Mouse (Mus musculus) hindbrain, postnatal 0 days (tissue): ENCODE data around the gene Cacnb4. TPM values are rescaled to one million over a fixed set of nuclear protein-coding genes. Genes with fewer than 3 reads are reported as not detected.

Source experiments
- ATAC-seq: fragments of 200-750 bp; cut with Nextera tagmentation; 2 replicates; pipeline ENCODE4 v1.8.0; 2017; ENCODE audit warnings: mild to moderate bottlenecking, moderate TSS enrichment, moderate library complexity
- DNase-seq: peaks from one replicate; pipeline ENCODE4 v3.0.0-alpha.2; 2015; ENCODE audit warnings: low spot score
- H3K27ac ChIP-seq: fragments of 300-500 bp; sonication (generic); 2 replicates; pipeline ENCODE4 v1.5.1; 2014; ENCODE audit warnings: mild to moderate bottlenecking
- H3K27me3 ChIP-seq: fragments of 300-500 bp; sonication (generic); 2 replicates; pipeline ENCODE4 v1.6.1; 2014; ENCODE audit warnings: low read length, mixed read lengths; ENCODE audit not compliant: insufficient read depth
- H3K36me3 ChIP-seq: fragments of 300-500 bp; sonication (generic); 2 replicates; pipeline ENCODE4 v1.6.1; 2014; ENCODE audit warnings: low read length, mixed read lengths; ENCODE audit not compliant: insufficient read depth
- H3K4me1 ChIP-seq: fragments of 300-500 bp; sonication (generic); 2 replicates; pipeline ENCODE4 v1.6.1; 2014; ENCODE audit warnings: antibody characterized with exemption, low read length, mixed read lengths; ENCODE audit not compliant: insufficient read depth
- H3K4me2 ChIP-seq: fragments of 300-500 bp; sonication (generic); 2 replicates; pipeline ENCODE4 v1.6.1; 2014; ENCODE audit warnings: low read depth, mild to moderate bottlenecking, low read length, moderate library complexity, mixed read lengths
- H3K4me3 ChIP-seq: fragments of 300-500 bp; sonication (generic); 2 replicates; pipeline ENCODE4 v1.5.1; 2014; ENCODE audit warnings: low read length
- H3K9ac ChIP-seq: fragments of 300-500 bp; sonication (generic); replicated peaks from 2 replicates; pipeline ENCODE4 v1.6.1; 2014; ENCODE audit warnings: mild to moderate bottlenecking, low read length, moderate library complexity, mixed read lengths
- H3K9me3 ChIP-seq: fragments of 300-500 bp; sonication (generic); 2 replicates; pipeline ENCODE4 v1.6.1; 2016; ENCODE audit warnings: low read length, mixed read lengths
- CTCF ChIP-seq: IDR thresholded peaks from 2 replicates; pipeline ENCODE4 v1.5.1; 2016; ENCODE audit warnings: antibody characterized with exemption, control low read depth, low read depth
- WGBS: fragments of 180-500 bp; shearing (Covaris S2); extraction: QIAGEN DNeasy Blood & Tissue Kit; methylation state at CpG from one replicate; pipeline ENCODE4 v1.1.7; 2014; 5-methylcytosine and 5-hydroxymethylcytosine counted together
- polyA plus RNA-seq: library from polyadenylated mRNA; unstranded; fragments of >200 nt; fragmentation: Nextera tagmentation; extraction: Ambion mirVana; gene quantifications from 2 replicates; pipeline ENCODE4 v1.2.1, GENCODE M21; 2015
- total RNA-seq: library from RNA; depleted of rRNA; stranded (reverse); fragments of >200 nt; gene quantifications from 2 replicates; pipeline ENCODE4 v1.2.3, GENCODE M21; 2014

Gene Cacnb4
- total and polyA plus RNA-seq, 2 experiments from 2014 or later, result 9.7 to 12.8 TPM

GRCm38 (mm10) chr2:52474570-52474969, 202.1 kb downstream of the Cacnb4 start:
- Histone ChIP-seq H3K9ac (no peak overlapping the region), H3K36me3 (peaks cover 7% of the 10 kb centered on the region; the same call in 1 of the 2 replicates), H3K27ac (no peak overlapping the region), H3K4me1 (no peaks in the 10 kb centered on the region), H3K9me3 (no peaks in the 10 kb centered on the region), H3K4me2 (no peak overlapping the region), H3K4me3 (no peak overlapping the region), H3K27me3 (no peaks in the 10 kb centered on the region)
- ATAC-seq, result no peak
- DNase-seq, result no peak
- no peak for TF ChIP-seq CTCF
- 91% methylated on average over 11 of the region's 11 CpGs for WGBS

- ATAC-seq, result no peak
- Histone ChIP-seq H3K4me1 (no peaks in the 10 kb centered on the region), H3K4me2 (no peak overlapping the region), H3K27ac (no peak overlapping the region), H3K4me3 (no peak overlapping the region), H3K36me3 (peaks cover 7% of the 10 kb centered on the region; the same call in 1 of the 2 replicates), H3K9ac (no peak overlapping the region), H3K27me3 (no peaks in the 10 kb centered on the region), H3K9me3 (no peaks in the 10 kb centered on the region)
- no peak for TF ChIP-seq CTCF
- DNase-seq, result no peak
- 40% methylated on average over 4 of the region's 4 CpGs for WGBS
Measured at GRCm38 (mm10) chr2:52471545-52472291, 204.9 kb downstream of the Cacnb4 start.

- WGBS, result 85% methylated on average over 4 of the region's 4 CpGs
- no peak overlapping the region for H3K27ac ChIP-seq
- H3K9me3 ChIP-seq, result no peaks in the 10 kb centered on the region
- H3K27me3 ChIP-seq, result no peaks in the 10 kb centered on the region
- H3K4me3 ChIP-seq, result no peak overlapping the region
- H3K4me2 ChIP-seq, result no peak overlapping the region
- H3K36me3 ChIP-seq, result peaks cover 7% of the 10 kb centered on the region; the same call in 1 of the 2 replicates
- no peak for DNase-seq
- H3K9ac ChIP-seq, result no peak overlapping the region
- TF ChIP-seq CTCF, result no peak
- no peak for ATAC-seq
- no peaks in the 10 kb centered on the region for H3K4me1 ChIP-seq
Measured at GRCm38 (mm10) chr2:52470044-52470560, 206.5 kb downstream of the Cacnb4 start.

GRCm38 (mm10) chr2:52467629-52468028, 209.0 kb downstream of the Cacnb4 start:
- TF ChIP-seq CTCF, result no peak
- no peaks in the 10 kb centered on the region for H3K4me1 ChIP-seq
- no peak overlapping the region for H3K4me3 ChIP-seq
- WGBS, result 86% methylated on average over 6 of the region's 6 CpGs
- no peak for DNase-seq
- no peaks in the 10 kb centered on the region for H3K9me3 ChIP-seq
- H3K27ac ChIP-seq, result no peak overlapping the region
- H3K9ac ChIP-seq, result no peak overlapping the region
- no peak for ATAC-seq
- H3K36me3 ChIP-seq, result no peaks in the 10 kb centered on the region
- H3K27me3 ChIP-seq, result no peaks in the 10 kb centered on the region
- H3K4me2 ChIP-seq, result no peak overlapping the region

- no peak for ATAC-seq
- WGBS, result 90% methylated on average over 12 of the region's 12 CpGs
- Histone ChIP-seq H3K4me1 (no peaks in the 10 kb centered on the region), H3K4me3 (no peak overlapping the region), H3K4me2 (no peak overlapping the region), H3K9me3 (no peaks in the 10 kb centered on the region), H3K27me3 (no peaks in the 10 kb centered on the region), H3K9ac (no peak overlapping the region), H3K27ac (no peak overlapping the region), H3K36me3 (no peaks in the 10 kb centered on the region)
- TF ChIP-seq CTCF, result no peak
- DNase-seq, result no peak
Measured at GRCm38 (mm10) chr2:52461206-52461967, 215.2 kb downstream of the Cacnb4 start.

- WGBS, result 59% methylated on average over 7 of the region's 7 CpGs
- no peak for ATAC-seq
- H3K4me3 ChIP-seq, result no peak overlapping the region
Measured at GRCm38 (mm10) chr2:52455606-52456479, 220.8 kb downstream of the Cacnb4 start.

More at GRCm38 (mm10) chr2:52455606-52456479, 220.8 kb downstream of the Cacnb4 start:
- no peaks in the 10 kb centered on the region for H3K9me3 ChIP-seq
- H3K27me3 ChIP-seq, result no peaks in the 10 kb centered on the region
- no peaks in the 10 kb centered on the region for H3K36me3 ChIP-seq
- no peak overlapping the region for H3K4me2 ChIP-seq
- H3K4me1 ChIP-seq, result no peaks in the 10 kb centered on the region
- TF ChIP-seq CTCF, result no peak
- no peak overlapping the region for H3K27ac ChIP-seq
- H3K9ac ChIP-seq, result no peak overlapping the region
- no peak for DNase-seq
